Mouse (Mus musculus) thymus, postnatal 10 days (tissue): ENCODE measurements at regions not wholly inside any gene's neighbourhood (a gene's known extent, or its start where the extent isn't known, plus 50 kb on each side); places are given as distances from the start of the nearest gene placed in this dataset.
A peak's percentile ranks its signal among the peaks of the same experiment; 100 is the strongest.
"Not testable (repeated sequence)": the region's sequence is repeated elsewhere in the genome, so short reads cannot be mapped to it uniquely, and the experiment has no call there.

Experiments used
- DNase-seq, 2 experiments: peaks; one replicate each; pipeline ENCODE4 v3.0.0; 2021; ENCODE audit warnings: low spot score in 2 of 2

GRCm38 (mm10) chr7:63997997-63998396 is 59.3 kb upstream of the Klf13 start:
- DNase-seq = no peak

GRCm38 (mm10) chr7:63996581-63997098 is 57.9 kb upstream of the Klf13 start:
- DNase-seq = no peak

- peak in 1 of 2 experiments; percentile 20 for DNase-seq
These were observed 56.7 kb upstream of the Klf13 start for GRCm38 (mm10) chr7:63995255-63995980.

- DNase-seq = not testable (repeated sequence)
These were observed 56.1 kb upstream of the Klf13 start for GRCm38 (mm10) chr7:63994769-63995168.

- no peak for DNase-seq
These were observed 53.4 kb upstream of the Klf13 start for GRCm38 (mm10) chr7:63992155-63992554.

GRCm38 (mm10) chr7:63991085-63992010 is 52.6 kb upstream of the Klf13 start:
- DNase-seq = peak; percentile 69 to 76

GRCm38 (mm10) chr7:63990312-63991028 is 51.8 kb upstream of the Klf13 start:
- no peak for DNase-seq

- no peak for DNase-seq
These were observed 51.0 kb upstream of the Klf13 start for GRCm38 (mm10) chr7:63989736-63990135.
